Mouse (Mus musculus) c-Kit-negative CD71-positive TER-119-positive erythroid progenitor cells, embryonic 14.5 days (primary cell): Measurements from ENCODE around the gene Arid3a.

Experiments
- DNase-seq: peaks from one replicate; pipeline ENCODE4 v3.0.0-alpha.2; 2013; ENCODE audit warnings: low read depth, low spot score

The Arid3a gene

DNA sequence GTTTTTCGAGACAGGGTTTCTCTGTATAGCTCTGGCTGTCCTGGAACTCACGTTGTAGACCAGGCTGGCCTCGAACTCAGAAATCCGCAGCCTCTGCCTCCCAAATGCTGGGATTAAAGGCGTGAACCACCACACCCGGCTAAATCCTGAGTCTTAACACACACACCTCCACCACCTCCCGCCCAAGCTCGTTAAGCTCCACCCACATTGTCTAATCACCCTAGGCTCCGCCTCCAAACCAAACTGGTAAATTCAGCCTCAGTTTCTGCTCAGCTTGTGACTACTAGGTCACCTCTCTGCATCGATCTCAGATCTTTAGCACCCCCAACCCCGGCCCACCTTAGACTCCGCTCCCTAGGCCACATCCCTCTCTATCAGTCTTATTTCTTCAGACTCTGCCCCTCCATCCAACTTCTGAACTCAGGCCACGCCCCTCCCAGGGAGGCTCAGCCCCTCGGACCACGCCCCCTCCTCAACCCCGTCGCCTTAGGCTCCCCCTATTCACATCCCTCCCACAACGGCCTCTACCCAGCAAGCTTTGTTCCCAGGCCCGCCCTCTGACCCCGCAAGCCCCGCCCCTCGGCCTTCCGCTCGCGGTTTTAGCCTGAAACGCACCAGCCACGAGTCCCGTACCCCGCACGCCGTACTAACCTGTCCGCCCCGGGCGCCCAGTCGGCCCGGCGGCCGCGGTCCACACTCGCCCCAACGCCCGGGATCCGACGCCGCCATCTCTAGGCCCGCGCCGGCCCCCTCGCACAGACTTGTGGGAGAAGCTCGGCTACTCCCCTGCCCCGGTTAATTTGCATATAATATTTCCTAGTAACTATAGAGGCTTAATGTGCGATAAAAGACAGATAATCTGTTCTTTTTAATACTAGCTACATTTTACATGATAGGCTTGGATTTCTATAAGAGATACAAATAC is 18.4 kb upstream of the Arid3a start, which contains the start of gene Med16:
Gene Med16, minus strand, starts transcription at position 757 of the 925 bp plus-strand sequence.
- peak; percentile 84 for DNase-seq

DNA sequence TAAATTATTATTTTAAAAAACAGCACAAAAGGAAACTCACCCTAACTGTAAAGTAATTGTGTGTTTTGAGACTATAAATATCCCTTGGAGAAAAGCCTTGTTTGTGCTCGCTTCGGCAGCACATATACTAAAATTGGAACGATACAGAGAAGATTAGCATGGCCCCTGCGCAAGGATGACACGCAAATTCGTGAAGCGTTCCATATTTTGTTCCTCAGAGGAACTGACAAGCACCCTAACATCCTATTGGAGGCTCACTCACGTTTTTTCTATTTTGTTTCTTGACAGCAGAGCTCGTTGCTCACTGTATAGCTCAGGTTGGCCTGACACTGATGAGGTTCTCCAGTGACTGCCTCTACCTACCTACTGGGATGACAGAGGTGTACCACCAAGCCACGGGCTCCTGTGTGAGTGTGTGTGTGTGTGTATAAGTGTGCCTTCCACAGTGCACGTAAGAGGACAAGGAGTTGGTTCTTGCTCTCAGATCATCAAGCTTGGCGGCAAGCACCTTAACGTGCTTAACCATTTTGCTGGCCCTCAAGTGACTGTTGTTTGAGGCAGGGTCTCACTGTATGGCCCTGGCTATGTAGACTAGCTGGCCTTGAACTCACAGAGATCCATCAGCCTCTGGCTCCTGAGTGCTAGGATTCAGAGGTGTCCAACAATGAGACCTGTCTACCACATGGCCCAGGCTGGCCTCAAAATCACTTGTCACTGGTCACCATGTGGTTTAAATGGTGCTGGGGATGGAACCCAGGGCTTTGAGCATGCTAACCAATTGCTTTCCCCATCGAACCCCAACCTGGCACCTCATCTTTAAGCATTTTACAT is 17.5 kb upstream of the Arid3a start:
- DNase-seq: no peak

DNA sequence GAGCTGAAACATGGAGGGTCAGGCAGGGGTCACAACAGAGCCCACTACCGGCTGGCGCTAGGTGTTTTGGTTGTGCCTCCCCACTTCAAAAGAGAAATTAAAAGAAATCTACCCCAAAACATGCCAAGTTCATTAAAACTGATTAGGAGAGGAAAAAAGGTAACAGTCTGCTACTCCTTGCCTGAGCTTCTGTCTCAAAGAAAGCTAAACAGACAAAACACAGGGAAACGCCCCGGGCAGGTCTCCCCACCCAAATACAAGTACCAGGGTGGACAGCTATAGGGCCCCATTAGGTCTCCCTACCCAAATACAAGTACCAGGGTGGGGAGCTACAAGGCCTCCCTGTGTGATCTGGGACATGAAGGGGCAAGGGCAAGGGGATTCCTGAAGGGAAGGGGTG is 16.3 kb upstream of the Arid3a start, which contains the start of gene Gm26602:
Gene Gm26602, plus strand, starts transcription at position 301 of the 400 bp plus-strand sequence.
- DNase-seq: no peak

DNA sequence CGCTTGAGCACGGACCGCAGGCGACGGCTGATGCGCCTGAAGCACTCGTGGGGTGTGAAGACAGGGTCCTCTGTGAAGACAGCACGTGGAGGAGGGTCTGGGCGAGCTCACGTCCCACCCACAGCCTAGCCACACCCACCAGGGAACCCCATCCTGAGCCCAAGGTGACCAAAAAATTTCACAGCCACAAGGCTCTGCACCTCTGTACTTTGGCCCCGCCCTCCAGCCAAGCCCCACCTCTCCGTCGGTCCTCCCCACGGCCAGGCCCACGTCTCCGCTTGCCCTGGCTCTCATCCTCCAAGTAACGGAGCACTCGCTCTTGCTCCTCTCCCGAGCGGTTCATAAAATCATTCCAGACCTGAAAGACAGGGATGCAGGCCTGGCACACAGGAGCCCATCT is 14.4 kb upstream of the Arid3a start:
- no peak for DNase-seq

DNA sequence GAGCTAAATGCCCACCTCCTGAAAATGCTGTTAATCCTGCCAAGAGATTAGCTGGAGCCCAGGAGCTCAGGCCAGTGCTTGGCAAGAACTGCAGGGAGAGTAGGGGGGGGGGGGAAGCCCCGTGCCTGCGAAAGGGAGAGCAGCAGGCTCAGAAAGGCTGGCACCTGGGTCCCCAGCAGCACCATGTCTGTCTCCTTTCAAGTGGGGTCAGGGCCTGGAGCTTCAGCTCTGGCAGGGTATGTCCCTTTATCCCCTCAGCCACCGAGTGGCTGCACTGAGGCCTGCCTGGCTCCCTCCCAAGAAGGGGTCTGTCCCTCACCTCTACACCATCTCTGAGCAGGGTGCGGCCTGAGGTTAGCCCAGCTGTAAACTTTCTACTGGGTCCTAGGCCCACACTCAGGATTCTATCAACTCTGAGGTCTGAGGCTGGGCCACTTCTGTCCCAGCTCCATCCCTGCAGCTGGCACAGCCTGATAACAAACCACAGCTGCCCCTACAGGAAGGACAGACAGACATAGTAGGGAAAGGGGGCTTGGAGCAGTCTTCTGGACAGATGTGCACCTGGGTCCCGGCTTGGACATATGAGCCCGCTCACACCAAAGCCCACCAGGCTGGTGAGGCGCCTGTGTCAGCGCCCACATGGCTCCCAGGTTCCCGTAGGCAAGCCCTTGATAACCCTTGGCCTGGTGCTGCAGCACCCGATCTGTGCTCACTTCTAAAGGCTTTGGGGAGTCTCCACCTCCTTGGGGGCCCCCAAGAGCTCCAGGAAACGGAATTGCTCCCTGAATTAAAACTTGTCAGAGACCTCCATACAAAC is 12.5 kb upstream of the Arid3a start:
- no peak for DNase-seq

DNA sequence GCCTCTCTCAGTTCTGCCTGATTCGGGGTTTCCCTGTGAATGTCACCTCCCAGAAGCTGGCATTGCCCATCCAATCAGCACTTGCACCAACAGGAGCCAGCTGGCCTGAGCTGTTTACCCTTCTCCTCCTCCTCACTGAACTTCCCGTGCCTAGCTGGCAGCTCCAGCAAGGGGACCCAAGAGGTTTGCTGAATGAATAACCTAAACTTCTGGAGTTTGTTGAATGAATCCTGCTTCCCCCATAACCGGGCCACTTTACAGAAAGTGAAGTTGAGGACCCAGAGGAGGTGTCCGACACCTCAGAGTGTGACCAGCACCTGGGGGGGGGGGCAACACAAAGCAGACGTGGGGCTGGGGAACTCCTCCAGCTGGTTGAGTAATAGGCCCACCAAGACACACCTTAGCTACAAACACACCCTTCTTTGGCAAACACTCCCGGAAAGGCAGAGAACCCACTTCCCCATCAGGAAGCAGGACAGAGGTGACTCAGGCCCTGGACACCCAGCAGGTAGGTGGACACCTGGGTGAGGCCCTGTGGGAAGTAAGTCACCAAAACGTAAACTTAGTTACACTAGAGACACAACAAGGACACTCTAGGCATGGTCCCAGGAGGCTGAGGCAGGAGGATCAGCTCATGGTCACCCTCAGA is 11.8 kb upstream of the Arid3a start:
- DNase-seq: no peak

DNA sequence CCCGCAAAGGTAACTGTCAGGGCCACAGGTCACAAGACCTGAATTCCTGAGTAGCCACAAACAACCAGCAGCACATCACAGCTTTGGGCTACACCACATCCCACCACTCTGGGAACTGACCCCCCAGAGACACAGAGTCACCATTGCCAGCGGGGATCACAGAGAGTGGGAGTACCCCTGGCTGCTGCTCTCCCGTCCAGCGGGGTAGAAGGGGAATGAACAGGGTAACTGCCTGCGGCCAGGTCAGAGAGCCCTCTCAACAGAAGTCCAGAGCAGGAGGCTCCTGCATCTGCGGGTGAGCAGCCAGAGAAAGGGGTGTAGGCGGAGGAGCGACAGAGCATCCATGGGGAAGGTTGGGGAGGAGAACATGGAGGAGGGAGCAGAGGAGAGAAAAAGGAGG is 10.8 kb upstream of the Arid3a start:
- DNase-seq: no peak

DNA sequence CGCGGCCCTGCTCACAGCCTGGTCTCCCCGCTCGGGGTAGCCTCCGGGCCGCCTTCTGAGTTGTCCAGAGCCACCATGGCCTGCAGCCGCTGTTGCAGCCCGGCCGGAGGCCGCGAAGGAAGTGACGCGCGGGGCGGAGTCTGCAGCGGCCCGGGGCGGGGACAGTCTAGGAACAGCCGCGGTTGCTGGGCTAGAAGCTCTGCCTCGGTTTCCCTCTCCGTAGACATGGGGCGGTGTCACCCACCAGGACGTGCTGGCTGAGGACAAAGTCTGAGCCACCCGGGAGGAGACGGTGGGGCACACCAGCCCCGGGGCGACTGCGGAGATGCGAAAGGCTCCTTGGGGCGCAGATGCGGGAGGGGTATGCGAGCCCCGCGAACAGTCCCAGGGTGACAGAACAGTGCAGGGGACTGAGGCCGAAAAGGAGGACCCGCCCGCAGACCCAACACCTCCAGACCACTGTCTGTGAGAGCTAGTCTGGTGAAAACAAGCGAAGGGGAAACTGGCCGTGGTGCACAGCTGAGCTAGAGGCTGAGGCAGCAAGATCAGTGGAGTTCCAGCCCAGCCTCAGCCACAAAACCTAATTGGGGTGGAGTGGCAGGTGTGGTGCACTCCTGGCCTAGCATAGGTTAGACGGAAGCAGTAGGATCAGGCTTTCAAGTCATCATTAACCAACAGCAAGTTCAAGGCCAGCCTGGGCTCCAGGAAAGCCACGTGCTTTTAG is 9.9 kb upstream of the Arid3a start, which contains the start of gene Kiss1r:
Gene Kiss1r, plus strand, starts transcription at position 164 of the 724 bp plus-strand sequence.
- DNase-seq: peak; percentile 67

DNA sequence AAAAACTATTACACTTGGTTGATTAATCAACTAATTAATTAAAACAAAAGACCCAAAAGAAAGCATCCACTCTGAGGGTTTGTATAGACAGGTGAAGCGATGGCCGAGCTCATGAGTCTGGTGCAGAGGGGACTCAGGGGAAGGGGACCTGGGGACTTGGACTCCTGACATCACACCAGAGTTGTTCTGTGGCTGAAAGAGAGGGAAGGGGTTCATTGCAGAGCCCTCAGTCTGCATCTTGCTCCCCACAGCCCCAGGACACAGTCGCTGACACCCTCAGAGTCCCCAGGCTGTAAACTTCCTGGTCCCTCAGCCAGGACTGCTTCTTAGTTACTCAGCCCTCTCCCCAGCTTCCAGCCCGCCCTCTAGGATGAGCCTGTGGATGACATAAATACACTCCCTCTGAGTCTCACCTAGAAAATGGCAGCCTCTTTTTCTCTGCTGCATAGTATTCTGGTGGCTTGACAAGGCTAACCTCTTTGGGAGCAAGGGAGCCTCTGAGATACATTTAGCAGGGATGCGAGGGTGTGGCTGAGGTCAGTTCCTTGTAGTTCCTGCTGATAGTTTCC is 9.2 kb upstream of the Arid3a start:
- no peak for DNase-seq

DNA sequence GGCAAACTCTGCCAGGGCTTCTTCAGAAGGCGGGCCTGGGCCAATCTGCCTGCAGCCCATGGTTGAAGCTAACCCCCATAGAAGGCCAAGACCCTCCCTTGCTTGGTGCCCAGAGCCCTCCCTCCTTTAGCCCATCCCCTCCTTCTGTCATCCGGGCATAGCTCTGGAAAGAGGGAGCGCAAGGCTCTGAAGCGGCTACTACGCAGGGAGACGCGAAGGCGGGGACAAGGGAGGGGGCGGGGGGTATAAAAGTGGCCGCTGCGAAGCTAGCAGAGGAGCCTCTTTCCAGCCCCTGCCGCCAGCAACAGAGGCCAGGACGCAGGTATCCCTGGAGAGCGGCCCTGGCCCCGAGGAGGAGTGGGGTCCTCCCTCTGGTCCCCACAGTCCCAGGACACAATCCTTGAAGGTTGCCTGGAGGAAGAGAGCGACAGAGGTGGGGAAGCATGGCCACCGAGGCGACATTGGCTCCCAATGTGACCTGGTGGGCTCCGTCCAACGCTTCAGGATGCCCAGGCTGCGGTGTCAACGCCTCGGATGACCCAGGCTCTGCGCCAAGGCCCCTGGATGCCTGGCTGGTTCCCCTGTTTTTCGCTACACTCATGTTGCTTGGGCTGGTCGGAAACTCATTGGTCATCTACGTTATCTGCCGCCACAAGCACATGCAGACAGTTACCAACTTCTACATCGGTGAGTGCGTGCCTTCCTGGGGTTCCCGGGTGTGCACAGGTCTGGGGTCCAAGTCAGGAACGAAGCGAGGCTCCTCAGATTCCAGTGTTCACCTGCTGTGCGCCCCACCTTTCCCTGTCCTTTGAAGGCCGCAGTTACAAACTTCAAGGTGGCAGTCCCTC is 8.4 kb upstream of the Arid3a start:
- DNase-seq: no peak

DNA sequence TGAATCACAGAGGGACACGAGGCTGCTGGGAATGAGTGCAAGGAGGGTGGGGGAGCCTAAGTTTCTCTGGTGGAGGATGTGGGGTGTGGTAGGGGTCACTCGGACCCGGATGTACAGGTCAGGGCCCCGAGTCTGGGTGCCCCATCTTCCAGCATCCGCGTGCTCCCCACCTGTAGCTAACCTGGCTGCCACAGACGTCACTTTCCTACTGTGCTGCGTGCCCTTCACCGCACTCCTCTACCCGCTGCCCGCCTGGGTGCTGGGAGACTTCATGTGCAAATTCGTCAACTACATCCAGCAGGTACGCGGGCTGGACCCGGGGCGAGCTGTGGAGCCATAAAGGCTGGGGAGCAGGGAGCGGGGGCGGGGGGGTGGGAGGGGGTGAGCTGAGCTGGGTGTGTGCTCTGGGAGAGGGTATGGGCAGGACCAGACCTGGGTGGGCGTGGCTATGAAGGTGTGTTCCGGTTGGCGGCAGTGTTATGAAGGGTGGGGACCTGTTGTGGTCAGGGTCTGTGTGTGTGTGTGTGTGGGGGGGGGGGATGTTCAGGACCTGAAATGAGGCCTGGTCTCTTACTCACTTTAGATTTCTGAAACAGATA is 7.5 kb upstream of the Arid3a start:
- no peak for DNase-seq

DNA sequence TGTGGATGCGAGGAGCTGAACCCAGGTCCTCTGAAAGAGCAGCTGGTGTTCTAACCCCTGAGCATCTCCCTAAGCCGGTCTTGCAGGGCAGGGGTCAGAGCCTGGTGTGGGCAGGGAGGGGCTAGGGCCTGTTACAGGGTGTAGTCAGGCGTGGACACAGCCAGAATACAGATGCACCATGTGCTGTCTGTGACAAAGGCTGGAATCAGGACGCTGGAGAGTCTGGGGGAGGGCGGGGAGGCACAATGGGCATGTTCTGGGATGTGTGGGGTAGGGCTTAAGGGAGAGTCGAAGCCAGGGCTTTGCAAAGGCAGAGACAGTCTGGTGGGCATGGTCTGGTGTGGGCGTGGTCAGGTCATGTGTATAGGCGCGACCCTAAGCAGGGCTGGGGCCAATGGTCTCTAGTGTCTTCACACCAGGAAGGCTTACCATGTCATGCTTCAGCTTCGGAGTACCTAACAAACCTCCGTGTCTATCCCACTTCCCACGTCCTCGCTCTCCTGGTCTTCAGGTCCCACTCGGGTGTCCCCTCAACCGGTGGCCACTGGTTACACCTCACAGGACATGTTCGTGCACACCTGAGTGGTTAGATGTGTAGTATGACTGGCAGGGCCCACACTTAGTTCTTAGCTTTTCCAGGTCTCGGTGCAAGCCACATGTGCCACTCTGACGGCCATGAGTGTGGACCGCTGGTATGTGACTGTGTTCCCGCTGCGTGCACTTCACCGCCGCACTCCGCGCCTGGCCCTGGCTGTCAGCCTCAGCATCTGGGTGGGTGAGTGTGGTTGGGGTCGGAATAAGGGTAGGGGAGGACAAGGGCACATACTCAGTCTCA is 6.6 kb upstream of the Arid3a start:
- DNase-seq: no peak

DNA sequence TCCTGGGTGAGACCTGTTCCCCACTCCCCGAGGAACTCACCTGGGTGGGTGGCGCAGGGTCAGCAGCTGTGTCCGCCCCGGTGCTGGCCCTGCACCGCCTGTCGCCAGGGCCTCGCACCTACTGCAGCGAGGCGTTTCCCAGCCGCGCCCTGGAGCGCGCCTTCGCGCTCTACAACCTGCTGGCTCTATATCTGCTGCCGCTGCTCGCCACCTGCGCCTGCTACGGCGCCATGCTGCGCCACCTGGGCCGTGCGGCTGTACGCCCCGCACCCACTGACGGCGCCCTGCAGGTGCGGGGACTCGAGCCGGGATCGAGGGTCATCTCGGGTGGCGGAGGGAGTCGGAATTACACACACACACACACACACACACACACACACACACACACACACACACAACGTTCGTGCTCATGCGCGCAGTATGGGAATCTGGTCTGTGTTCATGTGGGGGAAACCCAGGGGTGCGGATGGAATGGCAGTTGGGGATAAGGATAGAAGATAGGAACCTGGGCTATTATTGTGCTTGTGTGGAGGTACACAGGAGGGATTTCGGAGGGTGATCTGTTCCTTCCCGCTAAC is 5.8 kb upstream of the Arid3a start, which contains the start of gene R3hdm4:
Gene R3hdm4, minus strand, starts transcription at position 251 of the 578 bp plus-strand sequence.
- DNase-seq: no peak

DNA sequence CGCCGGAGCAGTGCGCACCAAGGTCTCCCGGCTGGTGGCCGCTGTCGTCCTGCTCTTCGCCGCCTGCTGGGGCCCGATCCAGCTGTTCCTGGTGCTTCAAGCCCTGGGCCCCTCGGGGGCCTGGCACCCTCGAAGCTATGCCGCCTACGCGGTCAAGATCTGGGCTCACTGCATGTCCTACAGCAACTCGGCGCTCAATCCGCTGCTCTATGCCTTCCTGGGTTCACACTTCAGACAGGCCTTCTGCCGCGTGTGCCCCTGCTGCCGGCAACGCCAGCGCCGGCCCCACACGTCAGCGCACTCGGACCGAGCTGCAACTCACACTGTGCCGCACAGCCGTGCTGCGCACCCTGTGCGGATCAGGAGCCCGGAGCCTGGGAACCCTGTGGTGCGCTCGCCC is 5.3 kb upstream of the Arid3a start:
- DNase-seq: no peak

DNA sequence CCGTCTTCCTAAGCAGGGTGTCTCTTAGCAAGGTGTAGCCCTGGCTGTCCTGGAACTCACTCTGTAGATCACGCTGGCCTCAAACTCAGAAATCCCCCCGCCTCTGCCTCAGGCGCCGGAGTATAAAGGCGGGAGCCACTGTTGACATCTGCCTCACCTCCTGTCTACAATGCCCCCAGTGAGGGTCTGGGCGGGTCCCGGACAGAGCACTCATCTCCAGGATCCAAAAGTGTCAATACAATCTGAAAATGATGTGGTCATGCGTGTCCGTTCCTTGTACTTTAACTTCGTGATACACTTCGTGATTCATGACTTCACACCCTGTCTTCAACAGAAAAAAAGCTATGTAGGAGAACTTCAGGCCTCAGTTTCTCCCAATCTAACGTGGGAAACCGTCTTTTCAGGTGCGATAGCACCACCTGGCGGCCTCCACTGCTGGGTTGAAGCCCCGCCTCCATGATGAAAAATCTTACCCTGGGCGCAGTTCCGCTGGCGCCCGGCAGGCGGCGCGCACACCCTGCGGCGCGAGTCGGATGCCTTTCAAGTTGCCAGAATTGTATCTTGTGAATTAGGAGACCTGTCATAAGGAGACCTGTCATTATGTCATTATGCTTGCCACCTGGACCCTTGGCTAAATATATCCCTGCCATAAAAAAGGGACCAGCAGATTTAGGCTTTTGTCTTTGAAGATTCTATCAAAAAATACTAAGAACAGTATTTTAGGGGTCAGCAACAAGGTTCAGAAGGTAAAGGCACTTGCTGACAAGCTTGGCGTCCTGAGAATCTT is 1.7 kb upstream of the Arid3a start:
- peak; percentile 82 for DNase-seq

DNA sequence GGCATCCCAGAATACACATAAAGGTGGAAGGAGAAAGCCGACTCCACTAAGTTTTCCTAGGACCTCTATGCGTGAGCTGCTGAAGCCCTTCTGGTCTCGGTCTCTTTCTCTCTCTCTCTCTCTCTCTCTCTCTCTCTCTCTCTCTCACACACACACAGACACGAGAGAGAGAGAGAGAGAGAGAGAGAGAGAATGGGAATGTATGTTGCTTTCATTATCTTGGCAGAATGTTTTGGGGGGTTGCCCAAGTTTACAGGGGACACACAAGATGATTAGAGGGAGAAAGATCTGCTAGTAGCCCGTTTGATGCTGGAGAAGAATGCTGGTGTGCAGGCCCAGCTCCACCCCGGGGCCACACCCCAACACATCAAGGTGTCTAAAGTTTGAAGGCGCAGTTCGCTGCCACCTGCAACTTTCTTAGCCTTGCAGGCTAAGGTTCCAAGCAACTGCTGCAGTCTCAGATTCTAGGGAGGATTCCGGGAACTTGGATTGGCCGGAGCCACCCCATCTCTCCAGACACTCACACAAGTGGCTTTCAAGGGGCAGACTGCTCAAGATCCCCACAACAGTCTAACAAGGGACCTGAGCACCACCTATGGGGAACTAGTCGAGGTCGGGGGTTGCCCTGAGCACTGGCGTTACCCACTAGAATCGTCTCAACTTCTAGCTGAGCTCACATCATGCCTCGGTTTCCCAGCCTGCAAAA is 905 bp upstream of the Arid3a start:
- no peak for DNase-seq
